Mouse (Mus musculus): Measurements from ENCODE around the gene Fxyd5. TPM values are rescaled to one million over a fixed set of nuclear protein-coding genes. Genes with fewer than 3 reads are reported as not detected.

Gene Fxyd5
- polyA plus RNA-seq, 1 experiment from 2014 or later, result 44.7 TPM

DNA sequence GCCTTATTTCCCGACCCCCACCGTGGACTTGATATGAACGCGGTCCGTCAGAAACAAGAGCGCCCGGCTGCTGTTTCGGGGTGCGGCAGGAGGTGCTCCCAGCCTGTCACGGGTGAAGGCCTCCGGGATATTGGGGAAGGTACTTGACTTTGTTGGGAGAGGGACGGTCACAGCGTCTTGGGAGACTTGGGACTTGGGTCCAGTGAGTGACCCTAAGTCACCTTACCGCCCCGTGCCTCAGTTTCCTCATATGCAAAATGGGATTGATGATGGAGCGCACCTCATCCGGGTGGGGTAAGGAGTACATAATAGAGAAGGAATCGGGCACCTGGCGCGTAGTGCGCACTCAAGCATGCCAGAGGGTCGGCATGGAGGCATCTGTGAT, 10.0 kb upstream of the Fxyd5 start:
- H3K4me3 ChIP-seq (ENCODE audit: low read length), result peak overlapping the region; percentile 57
- H3K36me3 ChIP-seq (ENCODE audit: control insufficient read depth, insufficient read depth), result no peaks in the 10 kb centered on the region
- no peak overlapping the region; the same call in 1 of the 2 replicates for H3K27ac ChIP-seq (ENCODE audit: low read length)
- H3K4me2 ChIP-seq (ENCODE audit: low read depth, low read length), result peak overlapping the region; percentile 76
- H3K9ac ChIP-seq (ENCODE audit: low read length), result peak overlapping the region; percentile 50
- no peaks in the 10 kb centered on the region for H3K9me3 ChIP-seq (replicated peaks; ENCODE audit: control insufficient read depth, low read length)
- H3K27me3 ChIP-seq (ENCODE audit: control insufficient read depth, insufficient read depth, low read length), result peaks cover 26% of the 10 kb centered on the region
- peaks cover 42% of the 10 kb centered on the region for H3K4me1 ChIP-seq (ENCODE audit: control insufficient read depth, insufficient read depth, low read length)
- ATAC-seq (replicated peaks; ENCODE audit: extremely low read depth, insufficient read depth, low FRiP score), result no peak
- 12% methylated on average over 22 of the region's 22 CpGs for WGBS

DNA sequence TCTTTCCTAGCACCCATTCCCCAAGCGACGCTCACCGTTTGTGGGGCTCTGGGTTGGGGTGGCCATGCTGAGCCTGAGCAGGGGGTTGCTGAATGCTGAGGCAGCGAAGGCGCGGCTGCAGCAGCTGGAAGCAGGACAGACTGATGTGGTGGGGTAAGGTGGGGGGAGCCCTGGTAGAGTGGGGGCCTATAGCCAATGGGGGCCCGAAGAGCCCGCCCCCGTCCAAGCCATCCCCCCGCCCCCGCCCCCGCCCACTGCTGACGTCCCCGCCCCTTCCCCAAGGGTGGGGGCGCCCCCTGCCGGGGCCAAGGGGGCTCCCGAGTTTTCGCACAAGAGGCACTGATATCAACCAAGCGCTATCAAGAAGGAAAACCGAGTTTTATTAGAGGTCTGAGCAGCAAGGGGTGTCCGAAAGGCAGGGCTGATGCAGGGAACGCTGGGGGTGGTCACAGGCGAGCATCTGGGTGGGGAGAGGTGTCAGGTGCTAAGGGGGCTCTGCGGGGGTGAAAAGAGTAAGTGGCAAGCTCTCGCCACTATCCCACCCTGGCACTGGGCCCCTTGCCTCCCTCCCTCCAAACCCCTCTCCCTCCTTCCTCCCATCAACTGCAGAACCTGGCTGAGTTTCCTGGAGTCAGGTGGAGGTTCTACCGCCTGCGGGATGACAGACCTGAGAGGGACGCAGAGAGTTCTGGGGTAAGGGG, 9.2 kb upstream of the Fxyd5 start, which contains the start of gene Fxyd7:
Gene Fxyd7 (minus strand): TSS at position 147 of the 701 bp plus-strand sequence.
- Histone ChIP-seq H3K4me3 (ENCODE audit: low read length) (peak within 1 kb of the TSS; percentile 57), H3K4me1 (ENCODE audit: control insufficient read depth, insufficient read depth, low read length) (peaks cover 42% of the 10 kb centered on the region), H3K4me2 (ENCODE audit: low read depth, low read length) (peak within 1 kb of the TSS; percentile 76), H3K27me3 (ENCODE audit: control insufficient read depth, insufficient read depth, low read length) (peaks cover 26% of the 10 kb centered on the region), H3K9ac (ENCODE audit: low read length) (peak within 1 kb of the TSS; percentile 50), H3K27ac (ENCODE audit: low read length) (no peak within 1 kb of the TSS), H3K9me3 (replicated peaks; ENCODE audit: control insufficient read depth, low read length) (no peaks in the 10 kb centered on the region), H3K36me3 (ENCODE audit: control insufficient read depth, insufficient read depth) (no peaks in the 10 kb centered on the region)
- 13% methylated on average over 27 of the region's 28 CpGs for WGBS
- no peak for ATAC-seq (replicated peaks; ENCODE audit: extremely low read depth, insufficient read depth, low FRiP score)

DNA sequence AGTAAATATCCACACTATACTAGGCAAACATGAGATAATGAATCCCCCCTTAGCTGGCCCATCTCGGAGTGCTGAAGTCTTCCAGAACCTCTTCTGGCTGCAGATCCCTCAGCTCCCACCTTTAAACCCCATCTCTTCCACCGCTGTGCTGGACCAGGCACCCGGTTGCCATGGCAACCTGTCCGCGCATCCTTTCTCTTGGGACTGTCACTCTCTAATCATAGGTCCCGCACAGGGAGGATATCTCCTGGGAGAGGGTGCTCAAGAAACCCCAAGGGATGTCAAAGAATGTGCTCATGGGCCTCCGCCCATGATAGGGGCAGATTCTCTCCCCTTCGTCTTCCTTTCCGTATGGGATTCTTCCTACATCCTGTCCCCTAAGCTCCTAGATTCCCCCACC, 8.6 kb upstream of the Fxyd5 start:
- peak overlapping the region; percentile 76 for H3K4me2 ChIP-seq (ENCODE audit: low read depth, low read length)
- peak overlapping the region; percentile 7; the same call in 1 of the 2 replicates for H3K4me3 ChIP-seq (ENCODE audit: low read length)
- no peak for ATAC-seq (replicated peaks; ENCODE audit: extremely low read depth, insufficient read depth, low FRiP score)
- 16% methylated on average over 9 of the region's 9 CpGs for WGBS
- H3K27me3 ChIP-seq (ENCODE audit: control insufficient read depth, insufficient read depth, low read length), result peaks cover 26% of the 10 kb centered on the region
- no peaks in the 10 kb centered on the region for H3K36me3 ChIP-seq (ENCODE audit: control insufficient read depth, insufficient read depth)
- no peak overlapping the region for H3K27ac ChIP-seq (ENCODE audit: low read length)
- no peak overlapping the region for H3K9ac ChIP-seq (ENCODE audit: low read length)
- H3K9me3 ChIP-seq (replicated peaks; ENCODE audit: control insufficient read depth, low read length), result no peaks in the 10 kb centered on the region
- peaks cover 40% of the 10 kb centered on the region for H3K4me1 ChIP-seq (ENCODE audit: control insufficient read depth, insufficient read depth, low read length)

DNA sequence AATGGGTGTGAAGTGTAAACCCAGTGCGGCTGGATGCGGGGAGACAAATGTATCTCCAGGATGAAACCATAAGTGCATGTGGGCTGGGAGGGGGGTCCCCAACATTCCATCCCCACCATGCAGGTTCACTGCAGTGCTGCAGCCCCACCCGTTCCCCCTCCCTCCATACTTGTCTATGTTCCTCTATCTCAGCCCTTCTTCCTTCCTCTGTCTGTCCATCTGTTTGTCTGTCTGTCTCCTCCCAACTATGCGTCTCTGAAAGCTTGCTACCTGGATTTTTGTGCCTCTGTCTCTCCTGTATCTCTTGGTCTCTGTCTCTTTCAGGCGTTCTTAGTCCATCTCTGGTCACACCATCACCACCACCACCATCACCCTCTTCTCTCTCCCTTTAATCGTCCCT, 8.2 kb upstream of the Fxyd5 start:
- 20% methylated on average over 6 of the region's 6 CpGs for WGBS
- ATAC-seq (replicated peaks; ENCODE audit: extremely low read depth, insufficient read depth, low FRiP score), result no peak
- H3K4me2 ChIP-seq (ENCODE audit: low read depth, low read length), result no peak overlapping the region
- H3K4me1 ChIP-seq (ENCODE audit: control insufficient read depth, insufficient read depth, low read length), result peaks cover 40% of the 10 kb centered on the region
- H3K9me3 ChIP-seq (replicated peaks; ENCODE audit: control insufficient read depth, low read length), result no peaks in the 10 kb centered on the region
- H3K36me3 ChIP-seq (ENCODE audit: control insufficient read depth, insufficient read depth), result no peaks in the 10 kb centered on the region
- H3K27me3 ChIP-seq (ENCODE audit: control insufficient read depth, insufficient read depth, low read length), result peaks cover 26% of the 10 kb centered on the region
- H3K9ac ChIP-seq (ENCODE audit: low read length), result no peak overlapping the region
- no peak overlapping the region for H3K4me3 ChIP-seq (ENCODE audit: low read length)
- no peak overlapping the region for H3K27ac ChIP-seq (ENCODE audit: low read length)

DNA sequence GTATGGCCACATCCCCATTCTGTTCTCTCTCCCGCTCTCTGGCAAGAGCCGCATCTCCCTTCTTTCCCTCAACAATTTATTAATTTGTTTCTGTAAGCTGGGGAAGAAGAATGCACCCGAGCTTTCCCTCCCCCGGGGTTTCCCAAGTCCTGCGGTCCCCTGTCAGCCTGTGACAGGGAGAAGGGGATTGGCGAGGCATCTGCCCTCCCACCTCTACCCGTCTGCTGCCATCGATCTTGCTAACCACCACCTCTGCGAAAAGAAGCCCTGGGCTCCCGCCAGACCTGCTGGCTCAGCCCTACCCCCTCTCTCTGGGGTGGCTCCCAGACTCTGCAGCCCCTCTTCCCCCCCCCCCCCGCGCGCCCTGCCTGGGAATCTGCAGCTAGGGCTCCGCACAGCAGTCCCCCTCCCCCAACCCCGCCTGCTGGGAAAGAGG, 7.6 kb upstream of the Fxyd5 start:
- Histone ChIP-seq H3K4me1 (ENCODE audit: control insufficient read depth, insufficient read depth, low read length) (peaks cover 40% of the 10 kb centered on the region), H3K9ac (ENCODE audit: low read length) (no peak overlapping the region), H3K27ac (ENCODE audit: low read length) (no peak overlapping the region), H3K36me3 (ENCODE audit: control insufficient read depth, insufficient read depth) (no peaks in the 10 kb centered on the region), H3K4me3 (ENCODE audit: low read length) (no peak overlapping the region), H3K9me3 (replicated peaks; ENCODE audit: control insufficient read depth, low read length) (no peaks in the 10 kb centered on the region), H3K4me2 (ENCODE audit: low read depth, low read length) (no peak overlapping the region), H3K27me3 (ENCODE audit: control insufficient read depth, insufficient read depth, low read length) (peaks cover 26% of the 10 kb centered on the region)
- no peak for ATAC-seq (replicated peaks; ENCODE audit: extremely low read depth, insufficient read depth, low FRiP score)
- WGBS, result 9% methylated on average over 10 of the region's 15 CpGs

DNA sequence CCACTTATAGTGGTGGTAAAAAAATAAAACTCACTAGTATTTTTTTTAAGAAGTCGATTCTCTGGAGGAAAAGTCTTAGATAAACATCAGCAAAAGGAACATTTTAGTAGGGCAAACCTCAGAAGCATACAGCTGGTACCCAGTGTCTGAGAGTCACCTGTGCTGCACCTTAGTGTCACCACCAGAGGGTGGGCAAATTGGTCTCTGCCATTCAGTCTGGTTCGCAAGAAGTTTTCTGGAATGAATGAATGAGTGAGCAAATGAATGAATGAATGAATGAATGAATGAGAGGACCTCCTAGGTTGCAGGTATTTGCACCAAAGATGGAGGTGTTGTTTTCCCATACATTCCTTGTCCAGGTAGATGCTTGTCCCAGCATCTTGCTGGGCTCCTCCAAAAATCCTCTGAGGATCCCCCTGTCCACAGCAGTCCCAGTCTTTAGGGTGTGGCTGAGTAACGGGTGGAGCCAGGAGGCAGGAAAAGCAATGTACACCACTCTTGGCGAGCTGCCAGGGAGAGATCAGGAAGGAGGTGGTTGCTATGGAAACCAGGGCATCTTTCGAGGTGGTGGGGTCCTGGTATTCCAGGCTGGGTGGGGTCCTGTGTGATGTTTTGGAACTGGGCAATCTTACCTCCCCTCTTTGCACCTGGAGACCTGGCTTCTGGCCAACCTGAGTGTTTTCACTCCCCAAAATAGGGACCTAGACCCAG, 7.0 kb upstream of the Fxyd5 start:
- no peaks in the 10 kb centered on the region for H3K36me3 ChIP-seq (ENCODE audit: control insufficient read depth, insufficient read depth)
- H3K4me3 ChIP-seq (ENCODE audit: low read length), result no peak overlapping the region
- no peaks in the 10 kb centered on the region for H3K9me3 ChIP-seq (replicated peaks; ENCODE audit: control insufficient read depth, low read length)
- no peak overlapping the region for H3K4me2 ChIP-seq (ENCODE audit: low read depth, low read length)
- 34% methylated on average over 5 of the region's 5 CpGs for WGBS
- no peak overlapping the region for H3K9ac ChIP-seq (ENCODE audit: low read length)
- H3K27ac ChIP-seq (ENCODE audit: low read length), result no peak overlapping the region
- peaks cover 27% of the 10 kb centered on the region for H3K27me3 ChIP-seq (ENCODE audit: control insufficient read depth, insufficient read depth, low read length)
- no peak for ATAC-seq (replicated peaks; ENCODE audit: extremely low read depth, insufficient read depth, low FRiP score)
- peaks cover 40% of the 10 kb centered on the region for H3K4me1 ChIP-seq (ENCODE audit: control insufficient read depth, insufficient read depth, low read length)

DNA sequence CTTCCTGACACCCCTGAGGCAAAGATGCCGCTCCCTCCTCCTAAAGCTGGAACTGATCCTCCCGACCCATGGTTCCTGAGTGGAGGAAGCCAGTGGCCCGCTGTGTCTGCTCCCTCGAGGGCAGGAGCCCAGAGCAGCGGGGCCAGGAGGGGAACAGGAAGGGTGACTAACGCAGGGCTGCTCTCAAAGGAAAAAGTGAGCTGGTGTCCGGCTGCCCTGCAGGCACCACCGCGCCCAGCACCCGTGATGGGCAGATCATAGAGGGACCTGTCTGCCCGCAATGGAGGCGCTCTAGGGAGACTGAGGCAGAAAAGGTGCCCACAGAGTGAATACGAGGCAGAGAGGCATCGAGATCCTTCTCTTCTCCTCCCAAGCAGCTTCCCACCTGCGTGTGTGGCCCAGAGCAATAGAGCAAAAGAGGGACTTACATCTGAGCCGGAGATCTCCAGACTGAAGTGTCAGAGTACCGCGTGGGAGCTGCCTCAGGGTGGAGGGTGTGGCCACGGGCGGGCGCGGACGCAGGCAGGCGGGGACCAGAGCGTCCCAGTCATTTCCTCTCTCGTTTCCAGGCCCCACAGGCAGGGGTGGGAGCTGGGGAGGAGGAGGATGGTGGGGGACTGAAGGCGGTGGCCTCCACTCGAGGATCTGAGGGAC, 492 bp downstream of the Fxyd5 start:
- 3% methylated on average over 28 of the region's 28 CpGs for WGBS
- Histone ChIP-seq H3K4me1 (ENCODE audit: control insufficient read depth, insufficient read depth, low read length) (peaks cover 11% of the 10 kb centered on the region), H3K4me2 (ENCODE audit: low read depth, low read length) (peak overlapping the region; percentile 62), H3K27ac (ENCODE audit: low read length) (peak overlapping the region; percentile 64), H3K4me3 (ENCODE audit: low read length) (peak overlapping the region; percentile 50), H3K27me3 (ENCODE audit: control insufficient read depth, insufficient read depth, low read length) (peaks cover 17% of the 10 kb centered on the region), H3K9me3 (replicated peaks; ENCODE audit: control insufficient read depth, low read length) (no peaks in the 10 kb centered on the region), H3K36me3 (ENCODE audit: control insufficient read depth, insufficient read depth) (no peaks in the 10 kb centered on the region), H3K9ac (ENCODE audit: low read length) (peak overlapping the region; percentile 71)
- ATAC-seq (replicated peaks; ENCODE audit: extremely low read depth, insufficient read depth, low FRiP score), result peak; percentile 68

DNA sequence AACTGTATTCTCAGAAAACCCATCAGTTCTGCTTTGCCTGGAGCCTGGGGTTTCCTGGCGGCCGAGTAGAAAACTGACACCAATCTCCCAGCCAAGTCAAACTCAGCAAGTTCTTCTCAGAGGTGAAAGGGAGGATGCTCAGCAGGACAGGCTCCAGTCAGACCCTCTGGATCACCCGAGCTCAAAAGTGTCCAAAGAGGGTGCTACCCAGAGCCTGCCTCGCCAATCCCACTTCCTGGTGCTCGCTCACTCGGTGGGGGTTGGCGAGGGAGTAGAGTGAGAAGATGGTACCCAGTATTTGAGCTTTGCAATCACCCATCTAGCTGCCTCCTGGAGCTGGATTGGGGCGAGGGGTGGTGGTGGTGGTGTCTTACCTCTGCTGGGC, 1.3 kb downstream of the Fxyd5 start:
- H3K4me1 ChIP-seq (ENCODE audit: control insufficient read depth, insufficient read depth, low read length), result peaks cover 11% of the 10 kb centered on the region
- peak overlapping the region; percentile 50 for H3K4me3 ChIP-seq (ENCODE audit: low read length)
- no peaks in the 10 kb centered on the region for H3K9me3 ChIP-seq (replicated peaks; ENCODE audit: control insufficient read depth, low read length)
- H3K27ac ChIP-seq (ENCODE audit: low read length), result no peak overlapping the region
- H3K9ac ChIP-seq (ENCODE audit: low read length), result no peak overlapping the region
- H3K4me2 ChIP-seq (ENCODE audit: low read depth, low read length), result peak overlapping the region; percentile 62
- no peaks in the 10 kb centered on the region for H3K36me3 ChIP-seq (ENCODE audit: control insufficient read depth, insufficient read depth)
- WGBS, result 38% methylated on average over 8 of the region's 8 CpGs
- no peak for ATAC-seq (replicated peaks; ENCODE audit: extremely low read depth, insufficient read depth, low FRiP score)
- peaks cover 17% of the 10 kb centered on the region for H3K27me3 ChIP-seq (ENCODE audit: control insufficient read depth, insufficient read depth, low read length)
